Mouse (Mus musculus) thymus, adult 2 months (tissue): ENCODE data around the gene Rinl. TPM values are rescaled to one million over a fixed set of nuclear protein-coding genes. Genes with fewer than 3 reads are reported as not detected.

ENCODE experiments used
- DNase-seq: peaks from one replicate; pipeline ENCODE4 v3.0.0; 2021
- H3K27ac ChIP-seq: fragments of 200-500 bp; 2 replicates; pipeline ENCODE4 v1.5.1; 2012; ENCODE audit warnings: low read length, control low read depth; ENCODE audit not compliant: control insufficient read depth, insufficient read depth
- H3K27me3 ChIP-seq: fragments of 200-500 bp; 2 replicates; pipeline ENCODE4 v1.6.1; 2012; ENCODE audit warnings: mild to moderate bottlenecking, low read length, moderate library complexity, mixed read lengths; ENCODE audit not compliant: control insufficient read depth, insufficient read depth
- H3K36me3 ChIP-seq: fragments of 200-500 bp; 2 replicates; pipeline ENCODE4 v1.6.1; 2012; ENCODE audit warnings: mild to moderate bottlenecking, low read length, moderate library complexity; ENCODE audit not compliant: control insufficient read depth, insufficient read depth
- H3K4me1 ChIP-seq: fragments of 200-500 bp; replicated peaks from 2 replicates; pipeline ENCODE4 v1.6.1; 2012; ENCODE audit warnings: low read length; ENCODE audit not compliant: control insufficient read depth, insufficient read depth
- H3K4me3 ChIP-seq: fragments of 200-500 bp; 2 replicates; pipeline ENCODE4 v1.5.1; 2012; ENCODE audit warnings: mild to moderate bottlenecking, low read length, control low read depth, moderate library complexity; ENCODE audit not compliant: control insufficient read depth, insufficient read depth
- CTCF ChIP-seq: fragments of 200-500 bp; IDR thresholded peaks from 2 replicates; pipeline ENCODE4 v1.5.1; 2012; ENCODE audit warnings: mild to moderate bottlenecking, control low read depth, low read length, moderate library complexity, borderline replicate concordance; ENCODE audit not compliant: control insufficient read depth, poor library complexity, insufficient read depth; ENCODE audit errors: extremely low read depth
- POLR2A ChIP-seq: fragments of 200-500 bp; IDR thresholded peaks from 2 replicates; pipeline ENCODE4 v1.6.1; 2012; ENCODE audit warnings: mild to moderate bottlenecking, low read length, control low read depth, moderate library complexity; ENCODE audit not compliant: control insufficient read depth, poor library complexity, insufficient read depth; ENCODE audit errors: extremely low read depth
- WGBS: fragments of 180-500 bp; shearing (Covaris S2); methylation state at CpG from one replicate; pipeline ENCODE4 v1.1.7; 2018; 5-methylcytosine and 5-hydroxymethylcytosine counted together
- polyA plus RNA-seq: library from polyadenylated mRNA; depleted of rRNA; stranded (reverse); fragments of >200 nt; gene quantifications from 2 replicates; pipeline ENCODE4 v1.2.3, GENCODE M21; 2012

The Rinl gene
- polyA plus RNA-seq, 1 experiment = 93.7 TPM

DNA sequence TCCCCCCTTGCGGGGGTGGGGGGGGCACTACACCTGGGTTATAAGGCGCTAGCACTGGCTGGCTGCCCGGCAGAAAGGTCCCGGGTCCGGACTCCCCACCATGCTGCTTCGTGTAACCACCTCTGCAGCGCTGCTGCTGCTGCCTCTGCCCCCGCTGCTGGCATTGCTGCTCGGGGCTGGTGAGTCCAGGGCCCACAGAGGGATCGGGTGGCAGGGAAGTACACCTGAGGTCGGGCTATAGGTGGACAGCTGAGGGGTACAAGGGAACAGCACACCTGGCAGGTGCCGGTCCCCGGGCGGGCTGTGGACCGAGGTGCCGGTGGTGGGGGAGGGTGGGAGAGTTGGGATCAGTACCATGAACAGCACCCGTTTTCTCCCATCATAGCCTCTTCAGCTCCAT is 32.7 kb upstream of the Rinl start, which contains the start of gene Ccer2:
TSS of gene Ccer2 (plus strand) at position 96 of the 400 bp plus-strand sequence.
- TF ChIP-seq POLR2A (no peak), CTCF (no peak)
- Histone ChIP-seq H3K4me3 (no peak within 1 kb of the TSS), H3K27me3 (no peaks in the 10 kb centered on the region), H3K36me3 (peaks cover 13% of the 10 kb centered on the region), H3K27ac (no peak within 1 kb of the TSS), H3K4me1 (peaks cover 7% of the 10 kb centered on the region; the same call in 1 of the 2 replicates)
- DNase-seq = no peak
- 17% methylated on average over 17 of the region's 17 CpGs for WGBS

DNA sequence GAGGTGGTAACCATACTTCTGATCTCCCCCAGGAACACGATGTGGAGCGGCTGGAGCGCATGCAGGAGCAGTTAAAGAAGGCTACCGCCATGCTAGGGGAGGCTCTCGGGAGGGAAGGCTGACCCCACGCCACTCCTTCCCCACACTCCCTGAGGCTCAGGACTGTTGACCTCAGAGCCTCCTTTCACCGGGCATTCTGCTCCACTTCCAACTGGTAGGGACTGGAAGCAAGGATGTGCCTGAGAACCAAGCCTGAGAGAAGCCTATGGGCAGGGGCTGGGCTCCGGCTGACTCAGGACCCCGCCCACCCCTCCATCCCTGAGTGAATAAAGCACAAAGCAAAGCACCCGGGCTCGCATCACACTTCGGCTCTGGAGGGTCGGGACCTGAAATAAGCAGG is 30.1 kb upstream of the Rinl start:
- no peaks in the 10 kb centered on the region for H3K27me3 ChIP-seq

DNA sequence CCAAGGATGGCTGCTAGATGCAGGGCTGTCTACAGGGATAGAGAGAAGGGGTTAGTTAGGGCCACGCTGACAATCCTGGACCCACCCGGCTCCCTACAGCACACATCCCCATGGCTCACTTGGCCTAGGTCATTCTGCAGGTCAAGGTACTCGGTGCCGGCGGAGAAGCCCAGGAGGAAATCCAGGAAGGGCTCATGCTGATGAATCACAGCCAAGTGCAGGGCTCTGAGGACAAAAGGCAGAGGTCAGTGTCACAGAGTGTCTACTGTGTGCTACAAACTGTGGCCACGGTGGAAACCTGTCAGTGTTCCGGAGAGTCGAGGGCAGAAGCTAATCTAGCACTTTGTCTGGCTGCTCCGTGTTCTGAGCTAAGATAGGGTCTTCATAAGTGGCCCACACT is 26.9 kb upstream of the Rinl start:
- TF ChIP-seq POLR2A = no peak
- no peak for TF ChIP-seq CTCF
- no peaks in the 10 kb centered on the region for H3K27me3 ChIP-seq
- peaks cover 6% of the 10 kb centered on the region for H3K4me1 ChIP-seq
- 98% methylated on average over 9 of the region's 9 CpGs for WGBS
- no peak overlapping the region for H3K27ac ChIP-seq
- no peak for DNase-seq
- no peak overlapping the region for H3K4me3 ChIP-seq
- peaks cover 20% of the 10 kb centered on the region for H3K36me3 ChIP-seq

More for the DNA sequence above, 30.1 kb upstream of the Rinl start:
- no peak for TF ChIP-seq POLR2A
- no peak for TF ChIP-seq CTCF
- Histone ChIP-seq H3K4me3 (no peak overlapping the region), H3K27ac (no peak overlapping the region), H3K36me3 (peaks cover 20% of the 10 kb centered on the region), H3K4me1 (peaks cover 7% of the 10 kb centered on the region; the same call in 1 of the 2 replicates)
- no peak for DNase-seq
- WGBS = 96% methylated on average over 13 of the region's 13 CpGs

DNA sequence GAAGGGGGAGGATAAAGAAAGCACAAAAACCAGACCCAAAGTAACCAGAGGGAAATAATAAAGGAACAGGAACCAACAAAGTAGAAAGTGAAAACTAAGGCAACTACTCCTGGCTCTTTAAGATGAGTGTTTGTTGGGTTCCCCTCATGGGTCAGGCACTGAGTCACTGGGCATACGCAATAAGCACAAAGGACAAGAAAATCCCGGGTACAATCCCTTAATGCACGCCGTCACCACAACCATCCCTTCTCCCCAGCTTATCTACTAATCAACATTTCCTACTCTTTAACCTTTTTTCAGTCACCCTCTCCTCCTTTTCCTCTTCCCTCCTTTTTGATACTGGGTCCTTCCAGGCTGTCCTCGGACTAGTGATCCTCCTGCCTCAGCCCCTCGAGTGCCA is 23.6 kb upstream of the Rinl start:
- Histone ChIP-seq H3K27me3 (no peaks in the 10 kb centered on the region), H3K27ac (no peak overlapping the region), H3K36me3 (peaks cover 11% of the 10 kb centered on the region), H3K4me1 (peaks cover 16% of the 10 kb centered on the region), H3K4me3 (no peak overlapping the region)
- TF ChIP-seq POLR2A = no peak
- 78% methylated on average over 6 of the region's 6 CpGs for WGBS
- no peak for DNase-seq

DNA sequence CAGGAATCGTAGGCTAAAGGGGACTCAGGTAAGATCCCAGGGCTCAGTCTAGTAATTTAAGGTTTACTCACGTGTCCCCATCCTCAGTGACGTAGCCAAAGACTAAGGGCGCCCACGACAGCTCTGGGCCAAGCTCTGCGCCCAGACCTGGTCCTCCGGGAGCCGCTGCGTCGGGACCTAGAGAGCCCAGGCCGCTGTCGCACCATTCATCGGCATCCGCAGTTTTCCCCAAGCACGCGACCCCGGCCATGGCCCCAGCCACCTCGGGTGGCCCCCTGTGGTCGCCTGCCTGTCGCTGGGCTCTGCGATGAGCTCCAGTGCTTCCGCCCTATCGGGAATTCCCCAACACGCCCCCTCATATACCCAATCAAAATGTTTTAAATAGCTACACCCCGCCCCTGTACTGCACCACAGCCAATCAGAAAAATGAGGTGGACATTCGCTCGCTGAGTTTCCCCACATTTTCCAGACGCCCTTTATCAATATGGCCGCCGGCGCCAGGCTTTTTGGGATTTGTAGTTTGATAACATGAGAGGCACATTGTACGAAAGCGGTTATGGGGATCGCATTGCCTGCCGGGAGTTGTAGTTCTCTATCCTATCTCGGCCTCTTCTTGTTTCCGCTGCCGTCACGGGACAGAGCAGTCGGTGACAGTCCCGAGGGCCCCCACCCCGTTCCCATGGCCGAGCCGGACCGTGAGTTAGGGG is 22.4 kb upstream of the Rinl start, which contains the start of gene Sirt2:
TSS of gene Sirt2 (plus strand) at position 563 of the 707 bp plus-strand sequence.
- Histone ChIP-seq H3K4me1 (peaks cover 16% of the 10 kb centered on the region), H3K27ac (no peak within 1 kb of the TSS)

DNA sequence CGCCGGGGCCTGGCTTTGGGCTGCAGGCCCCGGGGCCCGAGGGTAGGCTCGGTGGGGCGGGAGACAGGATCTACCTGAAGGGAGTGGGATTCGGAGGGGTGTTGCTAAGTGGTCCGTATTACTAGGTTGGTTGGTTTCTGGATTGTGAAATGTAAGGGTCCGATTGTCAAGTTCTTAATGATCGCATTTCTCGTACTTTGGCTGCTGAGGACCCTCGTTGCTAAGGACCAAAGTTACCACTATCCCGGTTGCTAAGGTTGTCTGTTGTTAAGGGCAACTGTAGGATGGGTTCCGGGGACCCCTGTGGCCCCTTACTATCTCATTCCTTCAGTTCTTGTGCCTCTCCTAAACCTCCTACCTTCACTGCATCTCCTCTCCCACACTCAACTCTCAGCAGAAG is 21.9 kb upstream of the Rinl start:
- no peaks in the 10 kb centered on the region for H3K36me3 ChIP-seq
- DNase-seq = no peak
- peaks cover 16% of the 10 kb centered on the region for H3K4me1 ChIP-seq
- H3K4me3 ChIP-seq = peak overlapping the region; percentile 35
- TF ChIP-seq CTCF (no peak), POLR2A (no peak)
- WGBS = 7% methylated on average over 14 of the region's 14 CpGs
- no peaks in the 10 kb centered on the region for H3K27me3 ChIP-seq
- H3K27ac ChIP-seq = no peak overlapping the region

More for the DNA sequence above, 22.4 kb upstream of the Rinl start, which contains the start of gene Sirt2:
- Histone ChIP-seq H3K36me3 (peaks cover 5% of the 10 kb centered on the region), H3K4me3 (peak within 1 kb of the TSS; percentile 74), H3K27me3 (no peaks in the 10 kb centered on the region)
- WGBS = 0% methylated on average over 45 of the region's 45 CpGs
- TF ChIP-seq CTCF (no peak), POLR2A (no peak)
- peak; percentile 96 for DNase-seq
